In genomic region chr19:41912121-41913080, GRCm38 (mm10) we compare ENCODE assay signal across 8 mouse cellular contexts. TPM values are rescaled to one million over a fixed set of nuclear protein-coding genes. Genes with fewer than 3 reads are reported as not detected.
DNase-seq lines count a peak whose midpoint lies in the region; ATAC-seq and TF ChIP-seq lines count a peak whose summit lies in the region.

No protein-coding gene starts in this region.

- no peak for TF ChIP-seq POLR2A in olfactory bulb, adult 2 months (IDR thresholded peaks at IDR 0.05; ENCODE audit: insufficient read depth, low read depth, low read length)

- TF ChIP-seq EP300 in liver, postnatal 0 days (IDR thresholded peaks at IDR 0.05; ENCODE audit: low read depth): no peak

- under 1% methylated on average over 53 of the region's 53 CpGs for WGBS in heart, embryonic 12.5 days
- under 1% methylated on average over 51 of the region's 53 CpGs for WGBS in kidney, embryonic 15.5 days
- 1% methylated on average over 53 of the region's 53 CpGs for WGBS in liver, postnatal 0 days (ENCODE audit: insufficient replicate concordance)
- WGBS in olfactory bulb, adult 2 months: under 1% methylated on average over 53 of the region's 53 CpGs

- no peaks in the 10 kb centered on the region for H3K9me3 ChIP-seq in heart, embryonic 12.5 days (replicated peaks)
- H3K9me3 ChIP-seq in kidney, embryonic 15.5 days (replicated peaks): no peaks in the 10 kb centered on the region
- H3K9me3 ChIP-seq in liver, postnatal 0 days (ENCODE audit: low read length): no peaks in the 10 kb centered on the region

- no peaks in the 10 kb centered on the region for H3K27me3 ChIP-seq in heart, embryonic 12.5 days (replicated peaks)
- no peaks in the 10 kb centered on the region for H3K27me3 ChIP-seq in kidney, embryonic 15.5 days
- H3K27me3 ChIP-seq in liver, postnatal 0 days (ENCODE audit: insufficient read depth, low read length): no peaks in the 10 kb centered on the region

- ATAC-seq in heart, embryonic 12.5 days (ENCODE audit: insufficient number of reproducible peaks, low FRiP score): peak; percentile 60
- ATAC-seq in kidney, embryonic 15.5 days (replicated peaks; ENCODE audit: low FRiP score): peak; percentile 72
- peak; percentile 18 for ATAC-seq in liver, postnatal 0 days
- ATAC-seq in monocyte, adult 5-6 weeks (replicated peaks; ENCODE audit: insufficient number of reproducible peaks, low FRiP score, low TSS enrichment, poor library complexity, severe bottlenecking): no peak

- peak overlapping the region; percentile 77 for H3K4me2 ChIP-seq in heart, embryonic 12.5 days
- peak overlapping the region; percentile 86 for H3K4me2 ChIP-seq in kidney, embryonic 15.5 days
- H3K4me2 ChIP-seq in liver, postnatal 0 days (ENCODE audit: low read depth, low read length): peak overlapping the region; percentile 96

- H3K4me1 ChIP-seq in heart, embryonic 12.5 days (replicated peaks): peaks cover 28% of the 10 kb centered on the region
- H3K4me1 ChIP-seq in kidney, embryonic 15.5 days: peaks cover 26% of the 10 kb centered on the region
- peaks cover 52% of the 10 kb centered on the region for H3K4me1 ChIP-seq in liver, postnatal 0 days (ENCODE audit: insufficient read depth)
- peaks cover 5% of the 10 kb centered on the region for H3K4me1 ChIP-seq in olfactory bulb, adult 2 months (ENCODE audit: control insufficient read depth, insufficient read depth, low read length)

- H3K27ac ChIP-seq in heart, embryonic 12.5 days (ENCODE audit: poor library complexity, severe bottlenecking): peak overlapping the region; percentile 97
- peak overlapping the region; percentile 94 for H3K27ac ChIP-seq in kidney, embryonic 15.5 days
- peak overlapping the region; percentile 92 for H3K27ac ChIP-seq in liver, postnatal 0 days (ENCODE audit: low read depth)
- peak overlapping the region; percentile 66 for H3K27ac ChIP-seq in olfactory bulb, adult 2 months (ENCODE audit: insufficient read depth, low read depth, low read length)

- peak overlapping the region; percentile 100 for H3K9ac ChIP-seq in heart, embryonic 12.5 days
- peak overlapping the region; percentile 93 for H3K9ac ChIP-seq in kidney, embryonic 15.5 days
- peak overlapping the region; percentile 87 for H3K9ac ChIP-seq in liver, postnatal 0 days (replicated peaks)

- DNase-seq in CD4-positive, CD25-positive, alpha-beta regulatory T cell, adult 2 months (ENCODE audit: low read depth, low spot score): peak; percentile 50
- peak; percentile 48 to 54 for DNase-seq in adrenal gland, adult 18-20 months (ENCODE audit: low spot score in 2 of 2)
- peak; percentile 55 for DNase-seq in embryo, embryonic 9.5 days (ENCODE audit: extremely low spot score)
- peak; percentile 66 for DNase-seq in liver, postnatal 0 days

- TF ChIP-seq CTCF in liver, postnatal 0 days (IDR thresholded peaks at IDR 0.05; ENCODE audit: low read depth): no peak
- no peak for TF ChIP-seq CTCF in olfactory bulb, adult 2 months (IDR thresholded peaks at IDR 0.05; ENCODE audit: insufficient read depth, low read depth, low read length)

- H3K36me3 ChIP-seq in heart, embryonic 12.5 days: peaks cover 31% of the 10 kb centered on the region
- H3K36me3 ChIP-seq in kidney, embryonic 15.5 days: peaks cover 36% of the 10 kb centered on the region
- H3K36me3 ChIP-seq in liver, postnatal 0 days (replicated peaks; ENCODE audit: insufficient read depth, low read length): peaks cover 29% of the 10 kb centered on the region

- peak overlapping the region; percentile 100 for H3K4me3 ChIP-seq in heart, embryonic 12.5 days
- peak overlapping the region; percentile 98 for H3K4me3 ChIP-seq in kidney, embryonic 15.5 days (replicated peaks)
- H3K4me3 ChIP-seq in liver, postnatal 0 days (ENCODE audit: low read depth, low read length): peak overlapping the region; percentile 94
- peak overlapping the region; percentile 80 for H3K4me3 ChIP-seq in olfactory bulb, adult 2 months (ENCODE audit: insufficient read depth, low read depth, low read length)

RNA-seq across cellular contexts. Expression of gene Pgam1, which starts 0.7 kb away (rescaled TPM):
- total RNA-seq in adrenal gland, adult 18-20 months (2021): 100 to 1,000 TPM; 774 to 926 TPM
- polyA plus RNA-seq in heart, embryonic 12.5 days (2016; fragmentation: Nextera tagmentation; extraction: Ambion mirVana): 906 and 931 TPM in 2 replicates
- polyA plus RNA-seq in kidney, embryonic 15.5 days (2015; fragmentation: Nextera tagmentation; extraction: Ambion mirVana): 688 and 748 TPM in 2 replicates
- polyA plus RNA-seq in liver, postnatal 0 days (2015; fragmentation: Nextera tagmentation; extraction: Ambion mirVana): 153 and 183 TPM in 2 replicates
- 261 and 289 TPM in 2 replicates for polyA plus RNA-seq in olfactory bulb, adult 2 months (2012; ENCODE audit: insufficient read depth, insufficient read length, low replicate concordance, missing spikeins)
- 117 to 136 TPM (median 120 TPM) in 3 replicates for total RNA-seq in monocyte, adult 5-6 weeks (2017)

RNA-seq across cellular contexts. Expression of gene Rrp12, which starts 16.4 kb away (rescaled TPM):
- total RNA-seq in adrenal gland, adult 18-20 months (2021): 10 to 100 TPM; 17.0 to 20.7 TPM
- 16.9 TPM in 2 replicates for polyA plus RNA-seq in heart, embryonic 12.5 days (2016; fragmentation: Nextera tagmentation; extraction: Ambion mirVana)
- 17.8 and 18.8 TPM in 2 replicates for polyA plus RNA-seq in kidney, embryonic 15.5 days (2015; fragmentation: Nextera tagmentation; extraction: Ambion mirVana)
- 4.1 and 4.3 TPM in 2 replicates for polyA plus RNA-seq in liver, postnatal 0 days (2015; fragmentation: Nextera tagmentation; extraction: Ambion mirVana)
- not detected in 2 replicates for polyA plus RNA-seq in olfactory bulb, adult 2 months (2012; ENCODE audit: insufficient read depth, insufficient read length, low replicate concordance, missing spikeins)
- total RNA-seq in monocyte, adult 5-6 weeks (2017): 5.1 to 7.7 TPM (median 7.6 TPM) in 3 replicates

RNA-seq across cellular contexts. Expression of gene Exosc1, which starts 20.8 kb away (rescaled TPM):
- 10 to 100 TPM; 25.8 to 26.8 TPM for total RNA-seq in adrenal gland, adult 18-20 months (2021)
- 49.2 and 52.2 TPM in 2 replicates for polyA plus RNA-seq in heart, embryonic 12.5 days (2016; fragmentation: Nextera tagmentation; extraction: Ambion mirVana)
- 85.1 TPM in 2 replicates for polyA plus RNA-seq in kidney, embryonic 15.5 days (2015; fragmentation: Nextera tagmentation; extraction: Ambion mirVana)
- polyA plus RNA-seq in liver, postnatal 0 days (2015; fragmentation: Nextera tagmentation; extraction: Ambion mirVana): 31.3 and 34.5 TPM in 2 replicates
- polyA plus RNA-seq in olfactory bulb, adult 2 months (2012; ENCODE audit: insufficient read depth, insufficient read length, low replicate concordance, missing spikeins): not detected in 2 replicates
- total RNA-seq in monocyte, adult 5-6 weeks (2017): 28.8 to 32.4 TPM (median 31.4 TPM) in 3 replicates

RNA-seq across cellular contexts. Expression of gene Zdhhc16, which starts 20.9 kb away (rescaled TPM):
- total RNA-seq in adrenal gland, adult 18-20 months (2021): 10 to 100 TPM; 26.3 to 29.6 TPM
- 55.2 and 58.1 TPM in 2 replicates for polyA plus RNA-seq in heart, embryonic 12.5 days (2016; fragmentation: Nextera tagmentation; extraction: Ambion mirVana)
- 81.6 and 89.6 TPM in 2 replicates for polyA plus RNA-seq in kidney, embryonic 15.5 days (2015; fragmentation: Nextera tagmentation; extraction: Ambion mirVana)
- polyA plus RNA-seq in liver, postnatal 0 days (2015; fragmentation: Nextera tagmentation; extraction: Ambion mirVana): 22.6 and 24.9 TPM in 2 replicates
- polyA plus RNA-seq in olfactory bulb, adult 2 months (2012; ENCODE audit: insufficient read depth, insufficient read length, low replicate concordance, missing spikeins): not detected in 2 replicates
- 15.5 to 26.4 TPM (median 23.1 TPM) in 3 replicates for total RNA-seq in monocyte, adult 5-6 weeks (2017)

Comparison
In these comparisons a context has a peak if more than half of its experiments do, and no peak if none do; other contexts are left out.
1. RNA of gene Exosc1, which starts 20.8 kb away (polyA plus RNA-seq): 85.1 TPM in kidney, embryonic 15.5 days, 49.2 to 52.2 TPM in heart, embryonic 12.5 days and 31.3 to 34.5 TPM in liver, postnatal 0 days; not detected in olfactory bulb, adult 2 months; every median in the first group is over 10 times any median in the second.
2. Peak in every context shown above with its lines, with median percentiles within 50 percentile points of each other: DNase-seq, H3K27ac ChIP-seq, H3K4me2 ChIP-seq, H3K4me3 ChIP-seq and H3K9ac ChIP-seq.